ENCODE assay signal across 9 mouse cellular contexts in the genomic region with DNA sequence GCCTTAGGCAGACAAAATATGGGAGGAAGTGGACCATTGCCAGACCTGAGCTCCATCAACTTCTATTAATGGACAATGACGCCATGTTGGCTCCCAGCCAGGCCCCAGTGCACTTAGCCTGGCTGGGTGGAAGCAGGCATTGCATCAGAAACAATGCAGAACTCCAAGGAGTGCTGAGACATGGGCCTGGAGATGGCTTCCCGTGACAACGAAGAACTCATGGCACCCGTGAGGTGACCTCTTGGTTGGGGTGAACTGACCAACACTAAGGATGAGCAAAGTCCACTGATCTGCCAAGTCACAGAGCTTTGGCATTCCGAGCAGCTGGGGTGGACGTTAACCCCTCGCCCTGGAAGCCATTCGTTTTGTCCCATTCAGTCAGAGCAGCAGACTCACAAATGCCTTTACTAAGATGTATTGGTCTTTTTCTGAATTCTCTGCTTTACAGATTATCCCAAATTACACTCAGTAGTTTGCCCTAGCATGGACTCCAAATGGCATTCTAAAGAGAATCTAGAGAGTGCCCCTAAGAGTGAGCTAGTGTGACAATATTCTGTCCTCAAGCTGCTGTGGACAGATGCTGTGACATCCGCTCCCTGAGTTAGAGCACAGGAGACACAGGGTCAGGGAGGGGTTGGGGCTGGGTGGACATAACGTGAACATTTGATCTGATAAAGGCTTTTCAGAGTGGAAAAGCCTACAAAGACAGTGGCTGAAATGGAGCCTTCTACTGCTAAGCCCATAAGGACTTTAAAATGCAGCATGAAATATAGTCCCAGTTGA.
DNase-seq lines count a peak whose midpoint lies in the region; ATAC-seq and TF ChIP-seq lines count a peak whose summit lies in the region.
"Had no signal": no experiment of that assay in that cellular context is flagged by ENCODE, and none has a peak within 500 bp of the region (broad histone marks: within the 10 kb centered on the region; RNA-seq: fewer than 3 reads in every experiment).

No protein-coding gene starts in this region.

- TF ChIP-seq CTCF in lung, embryonic 14.5 days (IDR thresholded peaks at IDR 0.05; ENCODE audit: low read depth): no peak

- no peak overlapping the region for H3K4me3 ChIP-seq in heart, embryonic 13.5 days
- no peak overlapping the region for H3K4me3 ChIP-seq in lung, embryonic 14.5 days (ENCODE audit: low read depth, low read length)
- H3K4me3 ChIP-seq: limb, embryonic 12.5 days had no signal

- H3K9me3 ChIP-seq in heart, embryonic 13.5 days: no peaks in the 10 kb centered on the region
- H3K9me3 ChIP-seq in lung, embryonic 14.5 days (ENCODE audit: low read depth, low read length): no peaks in the 10 kb centered on the region

- H3K27me3 ChIP-seq in heart, embryonic 13.5 days (replicated peaks): no peaks in the 10 kb centered on the region
- no peaks in the 10 kb centered on the region for H3K27me3 ChIP-seq in lung, embryonic 14.5 days (ENCODE audit: insufficient read depth, low read length)
- H3K27me3 ChIP-seq: limb, embryonic 12.5 days had no signal

- peak; percentile 29 for DNase-seq in urinary bladder, postnatal 25 days (ENCODE audit: low spot score)
- no peak for DNase-seq in urinary bladder, postnatal 10 days (ENCODE audit: low spot score)
- peak; percentile 82 to 87 for DNase-seq in cerebellum, postnatal 36 days
- peak; percentile 86 to 89 for DNase-seq in kidney, postnatal 25 days
- DNase-seq in lung, embryonic 14.5 days: peak; percentile 96
- peak; percentile 59 for DNase-seq in right cerebral cortex, postnatal 4 days

- H3K4me1 ChIP-seq in heart, embryonic 13.5 days: peaks cover 24% of the 10 kb centered on the region
- peaks cover 7% of the 10 kb centered on the region; the same call in 1 of the 2 replicates for H3K4me1 ChIP-seq in lung, embryonic 14.5 days (ENCODE audit: insufficient read depth)

- no peaks in the 10 kb centered on the region for H3K36me3 ChIP-seq in heart, embryonic 13.5 days
- no peaks in the 10 kb centered on the region for H3K36me3 ChIP-seq in lung, embryonic 14.5 days (ENCODE audit: insufficient read depth)
- H3K36me3 ChIP-seq: limb, embryonic 12.5 days had no signal

- peak overlapping the region; percentile 8; the same call in 1 of the 2 replicates for H3K4me2 ChIP-seq in heart, embryonic 13.5 days
- H3K4me2 ChIP-seq in lung, embryonic 14.5 days: peak overlapping the region; percentile 22; the same call in 1 of the 2 replicates
- H3K4me2 ChIP-seq: limb, embryonic 12.5 days had no signal

- peak overlapping the region; percentile 88 for H3K27ac ChIP-seq in heart, embryonic 13.5 days (replicated peaks)
- H3K27ac ChIP-seq in lung, embryonic 14.5 days (ENCODE audit: low read depth): peak overlapping the region; percentile 26; the same call in 1 of the 2 replicates
- H3K27ac ChIP-seq: limb, embryonic 12.5 days had no signal

- peak overlapping the region; percentile 54; the same call in 1 of the 2 replicates for H3K9ac ChIP-seq in heart, embryonic 13.5 days
- H3K9ac ChIP-seq in lung, embryonic 14.5 days: no peak overlapping the region
- H3K9ac ChIP-seq: limb, embryonic 12.5 days had no signal

- peak; percentile 73 for ATAC-seq in heart, embryonic 13.5 days (ENCODE audit: extremely low read depth, insufficient number of reproducible peaks, low FRiP score, low TSS enrichment)
- peak; percentile 93 for ATAC-seq in lung, embryonic 14.5 days (ENCODE audit: insufficient read depth)
- no peak for ATAC-seq in activated CD4-positive, CD25-positive, alpha-beta regulatory T cell, adult 4 months

- 41% methylated on average over 10 of the region's 10 CpGs for WGBS in heart, embryonic 13.5 days
- 41% methylated on average over 10 of the region's 10 CpGs for WGBS in lung, embryonic 14.5 days
